Mouse (Mus musculus) myocyte (in vitro differentiated cells): Measurements from ENCODE around the gene Cux1. TPM values are rescaled to one million over a fixed set of nuclear protein-coding genes. Genes with fewer than 3 reads are reported as not detected.

ENCODE experiments used
- H3K27me3 ChIP-seq: one replicate; pipeline ENCODE4 v1.6.1; 2011; ENCODE audit not compliant: control insufficient read depth, insufficient read depth, insufficient read length
- H3K36me3 ChIP-seq: one replicate; pipeline ENCODE4 v1.6.1; 2011; ENCODE audit not compliant: control insufficient read depth, insufficient read depth
- H3K4me2 ChIP-seq: one replicate; pipeline ENCODE4 v1.6.1; 2011; ENCODE audit warnings: low read depth, control low read depth
- H3K4me3 ChIP-seq: one replicate; pipeline ENCODE4 v1.5.1; 2011; ENCODE audit warnings: mild to moderate bottlenecking, control low read depth, moderate library complexity
- H3K79me2 ChIP-seq: one replicate; pipeline ENCODE4 v1.6.1; 2011; ENCODE audit not compliant: control insufficient read depth, insufficient read depth
- H3ac ChIP-seq: one replicate; pipeline ENCODE4 v1.6.1; 2011; ENCODE audit not compliant: control insufficient read depth, insufficient read length
- CEBPB ChIP-seq: IDR thresholded peaks from 2 replicates; pipeline ENCODE4 v1.6.1; 2011; ENCODE audit warnings: mild to moderate bottlenecking, moderate library complexity; ENCODE audit not compliant: poor library complexity, insufficient read depth, severe bottlenecking
- E2F4 ChIP-seq: IDR thresholded peaks from one replicate; pipeline ENCODE4 v1.6.1; 2011; ENCODE audit warnings: mild to moderate bottlenecking, control low read depth, moderate library complexity; ENCODE audit not compliant: insufficient read depth
- MAX ChIP-seq: IDR thresholded peaks from one replicate; pipeline ENCODE4 v1.6.1; 2011; ENCODE audit warnings: low read depth, mild to moderate bottlenecking, control low read depth
- MYOD1 ChIP-seq, 3 experiments: IDR thresholded peaks; one replicate each; pipeline ENCODE4 v1.6.1; 2011; ENCODE audit warnings: control low read depth in 2 of 3, low read depth in 2 of 3, mild to moderate bottlenecking in 2 of 3, moderate library complexity in 1 of 3; ENCODE audit not compliant: insufficient read length in 2 of 3, control insufficient read depth in 1 of 3
- MYOG ChIP-seq, 3 experiments: IDR thresholded peaks; one replicate each; pipeline ENCODE4 v1.6.1; 2011; ENCODE audit warnings: control low read depth in 2 of 3, low read depth in 2 of 3, mild to moderate bottlenecking in 2 of 3; ENCODE audit not compliant: insufficient read length in 2 of 3, control insufficient read depth in 1 of 3, insufficient read depth in 1 of 3
- POLR2A ChIP-seq: IDR thresholded peaks from one replicate; pipeline ENCODE4 v1.6.1; 2011; ENCODE audit warnings: low read depth, mild to moderate bottlenecking, control low read depth, moderate library complexity; ENCODE audit not compliant: insufficient read length
- POLR2AphosphoS2 ChIP-seq: IDR thresholded peaks from one replicate; pipeline ENCODE4 v1.6.1; 2011; ENCODE audit warnings: low read depth, control low read depth; ENCODE audit not compliant: insufficient read length
- REST ChIP-seq: IDR thresholded peaks from one replicate; pipeline ENCODE4 v1.6.1; 2011; ENCODE audit warnings: mild to moderate bottlenecking, control low read depth, moderate library complexity; ENCODE audit not compliant: insufficient read depth, insufficient read length
- SRF ChIP-seq: IDR thresholded peaks from one replicate; pipeline ENCODE4 v1.6.1; 2011; ENCODE audit warnings: low read depth; ENCODE audit not compliant: control insufficient read depth, insufficient read length
- TCF12 ChIP-seq: IDR thresholded peaks from one replicate; pipeline ENCODE4 v1.6.1; 2011; ENCODE audit warnings: mild to moderate bottlenecking, control low read depth; ENCODE audit not compliant: poor library complexity, insufficient read depth, severe bottlenecking
- TCF3 ChIP-seq: IDR thresholded peaks from one replicate; pipeline ENCODE4 v1.6.1; 2011; ENCODE audit warnings: low read depth, control low read depth; ENCODE audit not compliant: insufficient read length
- USF1 ChIP-seq: IDR thresholded peaks from one replicate; pipeline ENCODE4 v1.6.1; 2011; ENCODE audit warnings: low read depth, mild to moderate bottlenecking, control low read depth, moderate library complexity
- polyA plus RNA-seq: library from polyadenylated mRNA; unstranded; fragments of >200 nt; fragmentation: generic; extraction: Trizol; gene quantifications from one replicate; pipeline ENCODE4 v1.2.1, GENCODE M21; 2012; ENCODE audit warnings: missing spikeins

The Cux1 gene
- polyA plus RNA-seq, 1 experiment, result 50.7 TPM

- no peaks in the 10 kb centered on the region for H3K27me3 ChIP-seq
- H3K36me3 ChIP-seq, result peaks cover 46% of the 10 kb centered on the region
- no peak for TF ChIP-seq TCF12
- no peak for TF ChIP-seq E2F4
- TF ChIP-seq SRF, result no peak
- TF ChIP-seq CEBPB, result no peak
Measured at GRCm38 (mm10) chr5:136321378-136321777, 245.9 kb downstream of the Cux1 start.

DNA sequence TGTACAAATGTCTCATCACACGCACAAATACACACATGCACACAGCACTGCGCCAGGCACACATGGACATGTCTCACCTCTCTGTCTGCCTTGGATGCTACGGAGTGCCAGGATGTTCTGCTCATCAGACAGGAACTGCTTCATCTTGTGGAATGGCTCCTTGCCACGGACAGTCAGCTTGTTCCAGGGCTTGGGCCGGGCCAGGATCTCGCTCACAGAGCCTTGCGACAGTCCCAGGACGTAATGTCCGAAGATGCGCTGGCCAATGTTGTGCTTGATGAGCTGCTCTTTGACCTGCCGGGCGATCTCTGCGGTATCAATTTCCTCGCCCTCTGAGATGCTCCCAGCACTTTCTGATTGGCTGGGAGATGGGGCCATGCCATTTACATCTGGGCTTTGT, 254.7 kb downstream of the Cux1 start:
- TF ChIP-seq REST (no peak), MYOD1 (IDR thresholded peaks at IDR 0.05; ENCODE audit: control insufficient read depth in 1 of 3, insufficient read length in 2 of 3, low read depth in 2 of 3) (no peak), E2F4 (no peak), CEBPB (no peak), USF1 (no peak), SRF (no peak), MYOG (IDR thresholded peaks at IDR 0.05; ENCODE audit: control insufficient read depth in 1 of 3, insufficient read depth in 1 of 3, insufficient read length in 2 of 3, low read depth in 2 of 3) (no peak), MAX (no peak), POLR2A (no peak), TCF12 (no peak), POLR2AphosphoS2 (no peak), TCF3 (no peak)
- peaks cover 28% of the 10 kb centered on the region for H3K36me3 ChIP-seq
- no peak overlapping the region for H3ac ChIP-seq
- H3K79me2 ChIP-seq, result no peaks in the 10 kb centered on the region
- H3K27me3 ChIP-seq, result no peaks in the 10 kb centered on the region
- no peak overlapping the region for H3K4me3 ChIP-seq
- H3K4me2 ChIP-seq, result no peak overlapping the region

More at GRCm38 (mm10) chr5:136321378-136321777, 245.9 kb downstream of the Cux1 start:
- no peak overlapping the region for H3ac ChIP-seq
- H3K4me3 ChIP-seq, result no peak overlapping the region
- no peaks in the 10 kb centered on the region for H3K79me2 ChIP-seq
- no peak overlapping the region for H3K4me2 ChIP-seq

GRCm38 (mm10) chr5:136312166-136312565, 255.1 kb downstream of the Cux1 start:
- Histone ChIP-seq H3K27me3 (no peaks in the 10 kb centered on the region), H3K36me3 (peaks cover 24% of the 10 kb centered on the region), H3ac (no peak overlapping the region), H3K79me2 (no peaks in the 10 kb centered on the region), H3K4me2 (no peak overlapping the region), H3K4me3 (no peak overlapping the region)
- TF ChIP-seq MAX (no peak), MYOG (IDR thresholded peaks at IDR 0.05; ENCODE audit: control insufficient read depth in 1 of 3, insufficient read depth in 1 of 3, insufficient read length in 2 of 3, low read depth in 2 of 3) (peak; percentile 42 to 83 (median 53)), POLR2AphosphoS2 (no peak), MYOD1 (IDR thresholded peaks at IDR 0.05; ENCODE audit: control insufficient read depth in 1 of 3, insufficient read length in 2 of 3, low read depth in 2 of 3) (peak in 1 of 3 experiments; percentile 68), E2F4 (no peak)

- Histone ChIP-seq H3K4me2 (no peak overlapping the region), H3K79me2 (no peaks in the 10 kb centered on the region), H3ac (no peak overlapping the region), H3K27me3 (no peaks in the 10 kb centered on the region), H3K4me3 (no peak overlapping the region), H3K36me3 (peaks cover 14% of the 10 kb centered on the region)
- no peak for TF ChIP-seq POLR2A
- no peak for TF ChIP-seq MAX
- no peak for TF ChIP-seq E2F4
- no peak for TF ChIP-seq POLR2AphosphoS2
Measured at GRCm38 (mm10) chr5:136306254-136306653, 261.0 kb downstream of the Cux1 start.

- H3K4me2 ChIP-seq, result no peak overlapping the region
- H3K27me3 ChIP-seq, result no peaks in the 10 kb centered on the region
- H3K4me3 ChIP-seq, result no peak overlapping the region
- H3K79me2 ChIP-seq, result no peaks in the 10 kb centered on the region
- H3ac ChIP-seq, result no peak overlapping the region
- peaks cover 5% of the 10 kb centered on the region for H3K36me3 ChIP-seq
- TF ChIP-seq MYOD1 (IDR thresholded peaks at IDR 0.05; ENCODE audit: control insufficient read depth in 1 of 3, insufficient read length in 2 of 3, low read depth in 2 of 3) (peak in 2 of 3 experiments; percentile 59 to 62), E2F4 (no peak), USF1 (no peak), POLR2A (no peak), SRF (no peak), TCF12 (no peak), MYOG (IDR thresholded peaks at IDR 0.05; ENCODE audit: control insufficient read depth in 1 of 3, insufficient read depth in 1 of 3, insufficient read length in 2 of 3, low read depth in 2 of 3) (peak in 2 of 3 experiments; percentile 20 to 75), TCF3 (no peak)
Measured at GRCm38 (mm10) chr5:136303409-136303983, 263.8 kb downstream of the Cux1 start.

GRCm38 (mm10) chr5:136300880-136301279, 266.4 kb downstream of the Cux1 start:
- Histone ChIP-seq H3K36me3 (peaks cover 14% of the 10 kb centered on the region), H3K4me3 (no peak overlapping the region)
- TF ChIP-seq MAX, result no peak
- TF ChIP-seq E2F4, result no peak
- peak; percentile 85 for TF ChIP-seq TCF12
- peak; percentile 86 to 98 (median 98) for TF ChIP-seq MYOG (IDR thresholded peaks at IDR 0.05; ENCODE audit: control insufficient read depth in 1 of 3, insufficient read depth in 1 of 3, insufficient read length in 2 of 3, low read depth in 2 of 3)
- no peak for TF ChIP-seq CEBPB
- TF ChIP-seq USF1, result no peak
- no peak for TF ChIP-seq POLR2AphosphoS2
- TF ChIP-seq SRF, result no peak
- peak; percentile 88 to 99 (median 97) for TF ChIP-seq MYOD1 (IDR thresholded peaks at IDR 0.05; ENCODE audit: control insufficient read depth in 1 of 3, insufficient read length in 2 of 3, low read depth in 2 of 3)
- no peak for TF ChIP-seq REST
- TF ChIP-seq TCF3, result peak; percentile 82
- TF ChIP-seq POLR2A, result no peak

More at GRCm38 (mm10) chr5:136300880-136301279, 266.4 kb downstream of the Cux1 start:
- Histone ChIP-seq H3ac (no peak overlapping the region), H3K79me2 (no peaks in the 10 kb centered on the region), H3K4me2 (no peak overlapping the region), H3K27me3 (no peaks in the 10 kb centered on the region)
